Mouse (Mus musculus) spleen, postnatal 4 days (tissue): ENCODE measurements around the gene Camkk2.

Experiments used
- DNase-seq, 2 experiments: peaks; one replicate each; pipeline ENCODE4 v3.0.0; 2022; ENCODE audit warnings: low spot score in 2 of 2

Gene Camkk2

DNA sequence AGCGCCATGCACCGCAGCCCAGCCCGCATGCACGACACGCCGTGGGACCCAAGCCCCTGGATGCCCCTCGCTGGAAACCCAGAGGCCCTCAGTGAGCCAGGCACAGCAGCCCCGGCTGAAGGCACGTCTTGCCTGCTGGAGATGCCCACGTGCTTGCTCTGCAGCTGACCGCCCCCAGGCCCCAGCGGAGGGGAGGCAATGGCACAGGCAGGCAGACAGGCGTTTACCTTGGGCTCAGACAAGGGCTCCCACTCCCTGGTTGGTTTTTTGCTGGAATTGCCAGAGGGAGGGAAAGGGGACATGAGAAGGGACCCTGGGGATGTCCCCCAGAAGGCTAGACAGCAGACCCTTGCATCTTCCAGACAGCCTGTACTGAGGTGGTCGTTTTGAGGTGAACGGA is 42.4 kb downstream of the Camkk2 start:
- DNase-seq, result no peak

DNA sequence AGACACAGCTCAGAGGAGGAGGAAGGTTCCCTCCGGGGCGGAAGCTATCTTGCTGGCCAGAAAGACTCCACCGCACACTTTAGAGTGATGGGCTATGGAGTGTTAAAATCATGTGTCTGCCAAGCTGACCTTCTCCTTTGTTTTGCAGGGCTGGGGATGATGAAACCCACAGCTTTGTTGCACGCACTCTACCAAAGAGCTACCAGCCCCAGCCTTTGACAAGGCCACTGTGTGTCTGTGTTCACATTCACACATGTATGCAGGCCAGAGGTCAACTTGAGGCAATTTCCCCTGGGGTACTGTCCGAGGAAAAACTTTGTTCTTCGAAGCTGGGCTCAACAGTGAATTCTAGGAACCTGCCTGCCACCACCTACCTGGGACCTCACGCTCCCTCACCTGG is 43.4 kb downstream of the Camkk2 start:
- DNase-seq, result no peak

DNA sequence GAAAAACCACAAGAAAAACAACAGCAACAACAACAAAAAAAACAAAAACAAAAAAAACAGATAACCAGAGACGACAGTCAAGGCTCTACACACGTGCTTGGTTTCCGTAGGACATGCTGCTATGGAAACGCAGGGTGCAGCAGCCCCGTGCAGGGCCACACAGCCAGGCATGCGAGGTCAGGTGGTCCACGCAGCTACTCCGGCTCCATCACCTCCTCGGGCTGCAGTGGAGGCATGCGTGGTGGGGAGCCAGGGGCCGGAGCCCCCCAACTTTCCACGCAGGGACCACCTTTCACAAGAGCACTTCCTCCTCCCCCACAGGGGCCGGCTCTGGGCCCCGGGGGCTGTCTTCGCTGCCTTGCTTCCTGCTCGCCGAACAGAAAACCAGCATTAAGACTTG is 45.3 kb downstream of the Camkk2 start:
- no peak for DNase-seq

DNA sequence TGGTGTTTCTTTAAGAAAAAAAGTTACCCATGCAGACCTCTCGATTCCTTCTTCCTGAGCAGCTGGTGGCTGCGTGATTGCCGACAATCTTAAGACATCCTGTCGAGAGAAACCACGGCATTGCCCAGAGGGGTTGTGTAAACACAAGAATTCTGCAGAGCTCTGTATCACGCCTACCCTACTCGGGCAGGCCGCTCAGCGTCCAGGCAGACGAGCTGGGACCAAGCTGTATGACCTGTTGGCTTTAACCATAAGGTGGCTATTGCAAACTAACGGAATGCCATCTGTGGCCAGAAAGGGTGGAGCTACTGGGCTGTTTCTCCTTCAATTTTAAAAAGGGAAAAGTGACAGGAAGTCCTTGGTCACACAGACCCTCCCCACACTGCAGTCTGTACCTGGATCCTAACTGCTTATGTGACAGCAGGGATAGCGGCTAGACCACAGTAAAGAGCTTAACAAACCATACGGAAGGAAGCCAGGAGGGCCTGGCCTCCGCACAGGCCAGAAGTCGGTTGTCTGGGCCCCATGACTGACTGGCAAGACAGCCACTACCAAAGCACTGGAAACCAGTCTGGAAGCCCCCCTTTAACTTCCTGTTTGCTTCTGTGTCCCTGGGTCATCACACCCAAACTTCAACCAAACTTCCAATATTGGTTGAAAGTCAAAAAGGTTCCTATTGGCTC is 47.1 kb downstream of the Camkk2 start:
- DNase-seq, result no peak

DNA sequence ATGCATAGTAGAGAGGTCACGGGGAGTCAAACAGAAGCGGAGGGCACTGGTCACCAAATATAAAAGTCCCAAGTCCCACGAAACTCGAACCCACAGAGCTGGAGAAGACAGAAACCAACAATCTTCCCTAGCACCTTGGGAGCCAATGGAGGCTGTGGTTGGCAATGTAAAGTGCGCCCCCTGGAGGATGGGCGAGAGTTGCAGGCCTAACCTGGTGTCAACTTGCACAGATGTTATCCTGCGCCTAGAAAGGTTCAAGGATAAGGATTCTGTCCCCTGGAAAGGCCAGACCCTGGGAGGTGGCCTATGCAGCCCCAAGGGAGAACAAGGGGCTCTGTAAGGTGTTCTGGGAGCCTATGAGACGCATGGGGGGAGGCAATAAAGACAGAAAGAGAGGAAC is 47.9 kb downstream of the Camkk2 start:
- DNase-seq, result peak; percentile 76 to 92

DNA sequence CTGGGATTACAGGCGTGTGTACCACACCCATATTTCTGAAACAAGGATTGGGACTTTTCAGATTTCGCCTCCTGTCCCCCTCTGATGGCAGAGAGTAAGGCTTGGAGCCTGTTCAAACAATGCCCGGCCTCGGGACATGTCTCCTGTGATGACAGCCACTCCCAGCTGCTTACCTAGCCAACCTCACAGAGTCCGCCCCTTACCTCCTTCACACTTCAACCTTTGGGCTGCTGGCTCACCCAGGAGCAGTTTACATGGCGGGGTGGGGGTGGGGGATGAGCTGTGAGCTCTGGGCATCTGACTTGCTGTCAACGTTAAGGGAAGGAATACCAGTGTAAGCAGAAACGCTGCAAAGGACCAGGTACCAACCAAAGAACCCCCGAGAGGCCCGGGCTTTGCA is 48.4 kb downstream of the Camkk2 start:
- no peak for DNase-seq

DNA sequence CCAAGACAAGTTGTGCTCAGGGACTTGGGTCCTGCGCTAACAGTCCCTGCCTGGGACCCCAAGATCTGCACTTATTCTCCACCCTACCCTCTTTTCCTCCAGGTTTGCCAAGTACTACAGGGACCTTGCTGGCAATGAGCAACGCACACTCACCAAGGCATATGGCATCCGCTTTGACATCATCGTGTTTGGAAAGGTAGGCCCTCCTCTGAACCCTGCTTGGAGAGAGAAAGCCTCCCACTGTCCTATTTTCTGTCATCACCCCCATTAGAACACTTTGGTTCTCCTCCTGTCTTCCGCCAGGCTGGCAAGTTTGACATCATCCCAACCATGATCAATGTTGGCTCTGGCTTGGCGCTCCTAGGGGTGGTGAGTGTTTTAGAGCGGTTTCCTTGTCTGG is 52.1 kb downstream of the Camkk2 start:
- DNase-seq, result no peak

DNA sequence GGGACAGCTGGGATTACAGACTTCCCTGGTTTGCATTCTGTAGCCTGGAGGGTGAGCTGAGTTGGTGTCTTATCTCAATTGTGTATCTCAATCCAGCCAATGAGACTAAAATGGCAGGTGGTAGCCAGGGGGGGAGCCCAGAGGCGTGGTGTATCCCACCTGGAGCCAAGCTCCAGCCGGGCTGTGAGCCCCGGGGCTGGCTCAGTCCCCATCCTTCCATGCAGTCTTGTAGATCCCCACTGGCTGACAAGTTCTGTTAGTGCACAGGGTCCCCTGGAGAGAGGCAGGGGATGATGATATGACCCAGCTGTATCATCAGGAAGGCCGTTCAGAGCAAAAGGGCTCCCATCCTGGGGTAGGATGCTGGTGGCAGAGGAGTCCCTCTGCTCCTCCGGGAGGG is 52.6 kb downstream of the Camkk2 start:
- no peak for DNase-seq

DNA sequence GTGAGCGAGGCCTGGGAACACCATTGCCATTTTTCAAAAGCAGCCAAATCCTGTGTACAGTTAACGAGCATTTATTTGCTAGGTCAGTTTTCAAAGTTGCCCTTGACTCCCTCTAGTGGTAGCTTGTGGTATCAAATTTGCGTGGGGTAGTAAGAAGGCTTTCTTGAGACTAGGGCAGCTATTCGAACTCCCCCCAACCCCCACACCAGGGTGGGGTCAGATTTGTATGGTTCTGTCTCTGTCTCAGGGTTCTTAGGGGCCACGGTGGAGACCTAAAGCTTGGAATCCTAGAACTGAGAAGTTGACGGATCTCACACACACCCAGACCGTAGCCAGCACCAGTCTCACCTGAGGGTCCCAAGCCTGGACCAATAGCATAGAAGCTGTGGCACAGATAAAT is 53.1 kb downstream of the Camkk2 start:
- peak; percentile 70 to 83 for DNase-seq

DNA sequence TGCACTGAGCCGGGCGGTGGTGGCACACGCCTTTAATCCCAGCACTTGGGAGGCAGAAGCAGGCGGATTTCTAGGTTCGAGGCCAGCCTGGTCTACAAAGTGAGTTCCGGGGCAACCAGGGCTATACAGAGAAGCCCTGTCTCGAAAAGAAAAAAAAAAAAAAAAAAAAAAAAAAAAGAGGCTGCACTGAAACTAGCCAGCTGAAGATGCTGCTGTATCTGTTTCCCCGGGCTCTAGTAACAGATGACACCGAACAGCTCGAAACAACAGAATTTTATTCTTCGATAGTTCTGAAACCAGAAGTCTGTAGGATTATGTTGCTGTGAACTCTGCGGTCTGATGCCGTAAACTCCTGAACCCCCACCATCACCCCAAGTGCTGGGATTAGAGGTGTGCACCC is 53.8 kb downstream of the Camkk2 start:
- DNase-seq, result no peak

DNA sequence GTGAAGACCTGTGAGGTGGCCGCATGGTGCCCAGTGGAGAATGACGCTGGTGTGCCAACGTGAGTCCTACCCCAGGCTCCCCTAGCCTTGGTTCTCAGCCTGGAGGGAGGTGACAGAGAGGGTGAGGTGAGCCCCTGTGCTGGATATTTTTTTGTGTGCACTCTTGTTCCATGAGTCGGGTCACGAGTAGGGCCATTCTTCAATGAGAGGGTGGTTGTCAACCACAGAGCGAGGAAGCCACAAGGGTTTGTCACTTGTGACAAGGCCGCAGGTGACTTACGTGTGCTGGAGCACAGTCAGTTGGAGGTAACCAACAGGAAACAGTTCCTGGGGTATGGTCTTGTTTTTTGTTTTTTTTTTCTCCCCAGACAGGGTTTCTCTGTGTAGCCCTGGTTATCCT is 60.0 kb downstream of the Camkk2 start:
- no peak for DNase-seq

DNA sequence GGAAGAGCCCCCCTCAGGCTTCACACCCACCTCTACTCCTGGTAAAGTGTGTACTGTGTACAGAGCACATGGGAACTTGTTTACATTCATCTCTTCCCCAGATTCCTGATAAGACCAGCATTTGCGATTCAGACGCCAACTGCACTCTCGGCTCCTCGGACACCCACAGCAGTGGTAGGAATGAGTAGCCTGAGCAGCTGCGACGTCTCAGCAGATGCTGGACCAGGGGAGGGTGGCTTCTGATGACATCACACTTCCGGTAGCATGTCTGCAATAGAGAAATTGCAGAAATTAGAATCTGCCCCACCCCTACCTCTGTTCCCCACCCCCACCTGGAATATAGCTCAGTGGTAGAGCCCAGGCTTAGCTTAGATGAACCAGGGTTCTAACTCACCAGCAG is 60.8 kb downstream of the Camkk2 start:
- DNase-seq, result no peak

DNA sequence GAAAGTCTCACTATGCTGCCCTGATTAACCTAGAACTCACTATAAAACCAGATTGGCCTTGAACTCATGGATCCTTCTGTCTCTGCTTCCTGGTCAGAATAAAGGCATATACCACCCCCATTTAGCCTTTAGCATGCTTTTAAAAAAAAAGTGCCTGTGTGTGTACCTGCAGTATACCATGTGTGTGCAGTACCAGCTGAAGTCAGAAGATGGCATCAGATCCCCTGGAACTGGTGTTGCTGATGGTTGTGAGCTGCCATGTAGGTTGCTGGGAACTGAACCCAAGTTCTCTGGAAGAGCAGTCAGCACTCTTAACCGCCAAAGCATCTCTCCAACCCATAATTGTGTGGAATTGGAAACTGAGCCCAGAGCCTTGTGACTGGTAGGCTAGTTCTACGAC is 62.4 kb downstream of the Camkk2 start:
- DNase-seq, result no peak

DNA sequence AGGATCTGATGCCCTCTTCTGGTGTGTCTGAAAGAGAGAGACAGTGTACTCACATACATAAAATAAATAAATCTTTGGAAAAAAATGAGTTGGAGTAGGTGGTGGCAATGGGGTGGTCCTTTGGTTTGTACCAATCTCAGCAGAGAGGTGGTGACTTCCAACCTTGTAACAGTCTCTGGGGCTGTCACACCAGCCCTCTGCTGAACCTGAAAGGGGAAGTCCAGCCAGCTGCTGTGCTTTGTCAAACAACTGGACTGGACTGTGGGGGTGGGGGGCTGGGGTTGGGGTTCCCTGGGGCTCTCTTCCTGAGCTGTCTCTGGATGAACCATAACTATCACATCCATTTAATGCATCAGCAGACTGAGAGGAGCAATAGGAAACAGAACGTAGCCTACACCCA is 63.5 kb downstream of the Camkk2 start:
- DNase-seq, result no peak

DNA sequence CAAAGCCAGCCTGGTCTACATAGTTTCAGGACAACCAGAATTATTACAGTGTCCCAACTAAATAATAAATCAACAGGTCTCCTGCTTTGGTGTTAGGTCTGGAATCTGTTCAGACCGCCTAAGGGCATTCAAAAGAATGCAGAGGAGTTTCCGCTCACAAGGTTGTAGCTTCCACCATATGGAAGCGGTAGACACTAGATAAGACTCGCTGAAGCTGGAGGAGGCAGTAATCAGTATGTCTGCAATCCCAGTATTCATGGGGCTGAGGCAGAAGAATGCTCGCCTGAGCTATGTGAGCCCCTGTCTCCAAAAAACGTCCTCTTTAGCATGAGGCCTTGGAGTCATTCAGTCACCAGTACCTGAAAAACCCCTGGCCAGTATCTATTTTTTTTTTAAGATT is 70.4 kb downstream of the Camkk2 start:
- DNase-seq, result no peak

DNA sequence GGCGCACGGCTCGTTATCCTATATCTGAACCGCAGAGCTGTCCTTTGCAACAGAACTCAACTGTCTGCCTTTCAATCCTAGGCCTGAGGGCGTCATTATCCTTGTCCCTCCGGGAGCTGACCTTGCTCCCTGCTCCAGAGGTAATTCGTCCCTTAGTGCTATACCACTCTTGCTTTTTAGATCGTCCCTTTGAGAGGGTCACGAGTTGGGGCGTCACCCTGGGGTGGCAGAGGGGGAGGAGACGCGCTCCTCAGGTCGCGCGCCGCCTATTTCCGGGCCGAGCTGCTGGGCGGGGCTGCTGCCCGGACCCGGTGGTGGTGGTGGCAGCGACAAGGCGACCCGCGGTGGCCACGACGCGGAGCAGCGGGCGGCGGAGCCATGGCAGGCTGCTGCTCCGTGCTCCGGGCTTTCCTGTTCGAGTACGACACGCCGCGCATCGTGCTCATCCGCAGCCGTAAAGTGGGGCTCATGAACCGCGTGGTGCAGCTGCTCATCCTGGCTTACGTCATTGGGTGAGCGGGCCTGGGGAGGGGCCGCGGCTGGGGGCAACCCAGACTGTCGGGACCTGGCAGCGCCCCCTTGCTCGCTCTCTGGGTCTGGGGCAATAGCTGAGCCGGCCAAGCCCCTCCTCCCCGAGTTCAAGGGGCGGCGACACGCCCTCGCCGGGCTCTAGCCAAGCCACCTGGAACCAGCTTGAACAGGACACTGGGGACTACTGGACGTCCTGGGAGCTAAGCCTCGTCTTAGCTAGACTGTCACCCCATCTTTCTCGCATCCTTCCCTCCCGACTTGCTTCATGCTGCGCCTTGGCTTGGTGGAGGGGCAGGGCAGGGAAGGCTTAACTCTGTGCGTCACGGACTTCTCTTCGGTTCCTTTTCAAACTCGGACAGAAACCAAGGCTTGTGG is 71.7 kb downstream of the Camkk2 start, which contains the start of gene P2rx4:
Gene P2rx4, plus strand, starts transcription at position 269 of the 906 bp plus-strand sequence.
- peak; percentile 80 to 89 for DNase-seq

DNA sequence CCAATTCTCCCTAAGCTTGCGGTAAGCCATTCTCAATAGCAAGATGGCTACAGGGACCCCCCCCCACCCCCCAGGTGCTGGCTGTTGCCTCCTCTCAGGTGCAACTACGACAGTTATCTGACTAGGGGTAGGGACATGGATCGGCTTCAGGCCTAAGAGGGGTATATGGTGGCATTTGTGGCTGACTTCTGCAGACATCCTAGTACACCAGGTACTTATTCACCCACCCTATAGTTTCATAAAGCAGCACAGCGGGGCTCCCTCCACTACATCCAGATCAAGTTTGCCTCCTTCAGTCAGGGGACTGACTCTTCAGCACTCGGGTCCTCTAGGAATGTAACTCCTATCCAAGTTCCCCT is 72.3 kb downstream of the Camkk2 start:
- DNase-seq, result no peak

DNA sequence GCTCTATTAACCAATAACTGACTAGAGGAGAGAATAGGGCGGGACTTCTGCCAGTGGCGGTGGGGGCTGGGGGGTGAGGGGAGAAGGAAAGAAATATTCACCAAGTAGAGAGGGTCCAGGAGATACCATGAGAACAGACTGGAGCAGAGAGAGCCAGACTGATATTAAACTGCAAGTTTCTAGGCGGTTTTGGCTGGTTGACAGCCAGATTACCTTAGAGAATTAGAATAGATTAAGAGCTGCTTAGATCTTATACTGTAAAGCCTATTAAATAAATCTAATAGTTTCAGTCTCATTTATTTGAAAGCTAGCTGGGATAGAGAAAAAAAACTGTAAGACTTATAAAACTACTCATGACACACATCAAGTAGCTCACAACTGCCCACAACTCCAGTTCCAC is 74.0 kb downstream of the Camkk2 start:
- DNase-seq, result no peak

DNA sequence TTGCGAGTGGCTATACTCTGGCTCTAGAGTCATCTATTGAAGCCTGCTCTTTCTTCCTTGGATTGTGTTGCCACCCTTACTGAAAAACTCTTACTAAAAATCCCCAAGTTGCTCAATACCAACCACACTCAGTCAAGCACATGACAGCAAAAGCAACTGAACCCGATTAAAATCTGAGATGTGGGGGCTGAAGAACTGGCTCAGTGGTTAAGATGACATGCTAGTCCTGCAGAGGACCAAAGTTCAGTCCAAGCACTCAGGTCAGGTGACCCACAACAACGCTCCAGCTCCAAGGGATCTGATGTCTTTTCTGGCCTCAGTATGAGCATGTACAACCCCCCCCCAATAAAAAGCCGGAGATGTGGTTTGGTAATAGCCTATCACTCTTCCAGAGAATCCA is 74.6 kb downstream of the Camkk2 start:
- no peak for DNase-seq

DNA sequence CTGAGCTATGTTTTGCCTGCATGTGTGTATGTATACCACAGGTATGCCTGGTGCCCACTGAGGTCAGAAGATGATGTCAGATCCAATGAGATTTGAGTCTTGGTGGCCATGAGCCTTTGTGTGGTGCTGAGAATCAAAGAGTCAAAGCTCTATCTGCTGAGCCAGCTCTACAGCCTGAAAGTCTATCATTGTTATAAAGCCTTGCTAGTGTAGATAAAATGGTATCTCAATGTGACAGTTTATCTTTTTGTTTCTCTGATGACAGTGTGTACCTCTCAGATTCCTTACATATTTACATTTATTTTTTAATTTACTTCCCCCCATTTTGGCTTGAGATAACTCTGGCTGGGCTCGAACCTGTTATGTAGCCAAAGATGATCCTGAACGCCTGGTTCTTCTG is 75.6 kb downstream of the Camkk2 start:
- no peak for DNase-seq

DNA sequence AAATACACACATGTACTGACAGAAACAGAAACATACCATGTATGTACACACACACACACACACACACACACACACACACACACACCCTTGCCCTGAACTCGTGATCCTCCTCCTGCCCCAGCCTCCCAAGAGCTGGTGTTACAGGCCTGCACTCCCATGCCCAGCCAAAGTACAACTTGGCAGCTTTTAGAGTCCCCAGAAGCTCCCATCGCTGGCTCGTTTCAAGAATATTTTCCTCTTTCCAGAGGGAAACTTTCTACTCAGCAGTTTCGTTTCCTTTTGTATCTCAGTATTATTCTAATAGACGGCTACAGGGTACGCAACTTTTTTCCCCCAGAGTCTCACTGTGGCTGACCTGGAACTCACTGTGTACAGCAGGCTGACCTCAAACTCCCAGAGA is 77.1 kb downstream of the Camkk2 start:
- DNase-seq, result no peak

DNA sequence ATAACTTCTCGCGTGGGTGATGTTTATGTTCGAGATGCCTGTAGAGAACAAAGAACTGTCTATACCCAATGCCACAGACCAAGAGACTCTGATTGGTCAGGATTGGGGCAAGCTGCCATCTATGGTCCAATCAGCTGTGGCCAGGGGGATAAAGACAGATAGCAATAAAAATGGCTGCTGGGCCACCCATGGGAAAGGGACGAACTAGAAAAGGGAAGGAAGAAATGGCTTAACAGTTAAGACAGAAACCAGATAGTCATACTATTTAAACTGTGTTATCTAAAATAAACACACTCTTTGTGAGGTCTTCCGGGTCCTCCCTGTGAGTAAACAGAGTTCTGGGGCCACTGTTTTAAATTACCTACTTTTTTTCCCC is 78.4 kb downstream of the Camkk2 start:
- DNase-seq, result no peak

DNA sequence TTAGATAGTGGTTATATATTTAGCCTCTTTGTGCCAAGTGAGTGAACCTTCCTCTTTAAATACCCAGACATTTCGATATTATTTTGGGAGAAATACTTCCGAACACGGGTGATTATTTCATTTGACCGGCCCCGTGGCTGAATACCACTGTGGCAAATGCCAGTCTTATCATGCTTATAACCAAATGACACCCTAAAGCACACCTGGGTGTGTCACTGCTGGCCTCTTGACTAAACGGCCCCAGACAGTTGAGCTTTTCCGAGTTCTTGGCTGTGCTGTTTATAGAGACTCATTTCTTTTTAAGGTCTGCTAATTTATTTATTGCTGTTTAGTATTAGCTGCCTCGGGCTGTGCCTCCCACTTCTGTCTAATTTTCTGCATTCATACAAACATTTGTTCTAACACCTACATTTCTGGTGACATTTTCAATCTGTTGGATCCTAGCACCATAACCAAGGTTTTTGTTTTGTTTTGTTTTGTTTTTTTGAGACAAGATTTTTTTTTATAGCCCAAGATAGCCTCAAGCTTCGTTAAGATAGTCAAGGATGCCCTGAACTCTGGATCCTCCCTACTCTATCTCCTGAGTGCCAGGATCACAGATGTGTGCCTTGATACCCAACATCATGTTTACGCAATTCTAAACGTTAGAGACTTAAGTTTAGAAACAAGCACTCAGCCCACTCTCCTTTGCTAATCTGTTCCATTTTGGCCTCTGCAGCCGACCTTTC is 78.9 kb downstream of the Camkk2 start:
- DNase-seq, result no peak
